Mouse (Mus musculus): Measurements from ENCODE around the gene Clec4e. TPM values are rescaled to one million over a fixed set of nuclear protein-coding genes. Genes with fewer than 3 reads are reported as not detected.
"Not testable (repeated sequence)": the region's sequence is repeated elsewhere in the genome, so short reads cannot be mapped to it uniquely, and the experiment has no call there.

The Clec4e gene
- polyA plus RNA-seq, 1 experiment from 2014 or later = not detected

- H3K9ac ChIP-seq (replicated peaks; ENCODE audit: low read length); DNase-seq; H3K27me3 ChIP-seq (ENCODE audit: control insufficient read depth, insufficient read depth, low read length); ATAC-seq (ENCODE audit: low FRiP score, low TSS enrichment); H3K4me2 ChIP-seq (ENCODE audit: low read length); H3K4me3 ChIP-seq (replicated peaks; ENCODE audit: low read depth, low read length); H3K9me3 ChIP-seq (ENCODE audit: control insufficient read depth, low read length); H3K36me3 ChIP-seq (ENCODE audit: control insufficient read depth, insufficient read depth, low read length); H3K4me1 ChIP-seq (ENCODE audit: control insufficient read depth, insufficient read depth, low read length); H3K27ac ChIP-seq (replicated peaks; ENCODE audit: low read depth, low read length): not testable (repeated sequence)
- 89% methylated on average over 2 of the region's 2 CpGs for WGBS
Measured at GRCm38 (mm10) chr6:123248862-123249261, 40.8 kb downstream of the Clec4e start.

DNA sequence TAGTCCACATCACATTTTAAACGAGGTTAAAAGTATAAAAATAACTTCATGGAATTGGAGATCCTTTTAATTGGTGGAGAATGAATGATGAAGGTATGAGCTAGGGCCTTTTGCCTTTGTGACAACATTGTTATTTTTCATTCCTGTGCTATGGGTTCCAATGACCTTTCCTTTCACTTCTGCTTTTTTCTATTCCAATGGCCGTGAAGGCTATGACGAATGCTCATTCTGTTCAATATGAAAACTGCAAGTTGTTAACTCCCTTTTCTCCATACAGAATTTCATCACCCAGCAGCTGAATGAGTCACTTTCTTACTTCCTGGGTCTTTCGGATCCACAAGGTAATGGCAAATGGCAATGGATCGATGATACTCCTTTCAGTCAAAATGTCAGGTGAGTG lies 45.5 kb downstream of the Clec4e start:
- 91% methylated on average over 5 of the region's 5 CpGs for WGBS
- H3K27me3 ChIP-seq (ENCODE audit: control insufficient read depth, insufficient read depth, low read length) = no peaks in the 10 kb centered on the region
- H3K9ac ChIP-seq (replicated peaks; ENCODE audit: low read length) = no peak overlapping the region
- no peaks in the 10 kb centered on the region for H3K4me1 ChIP-seq (ENCODE audit: control insufficient read depth, insufficient read depth, low read length)
- no peak overlapping the region for H3K4me3 ChIP-seq (replicated peaks; ENCODE audit: low read depth, low read length)
- H3K9me3 ChIP-seq (ENCODE audit: control insufficient read depth, low read length) = no peaks in the 10 kb centered on the region
- ATAC-seq (ENCODE audit: low FRiP score, low TSS enrichment) (no peak), DNase-seq (no peak)
- no peak overlapping the region for H3K27ac ChIP-seq (replicated peaks; ENCODE audit: low read depth, low read length)
- no peaks in the 10 kb centered on the region for H3K36me3 ChIP-seq (ENCODE audit: control insufficient read depth, insufficient read depth, low read length)
- H3K4me2 ChIP-seq (ENCODE audit: low read length) = no peak overlapping the region

DNA sequence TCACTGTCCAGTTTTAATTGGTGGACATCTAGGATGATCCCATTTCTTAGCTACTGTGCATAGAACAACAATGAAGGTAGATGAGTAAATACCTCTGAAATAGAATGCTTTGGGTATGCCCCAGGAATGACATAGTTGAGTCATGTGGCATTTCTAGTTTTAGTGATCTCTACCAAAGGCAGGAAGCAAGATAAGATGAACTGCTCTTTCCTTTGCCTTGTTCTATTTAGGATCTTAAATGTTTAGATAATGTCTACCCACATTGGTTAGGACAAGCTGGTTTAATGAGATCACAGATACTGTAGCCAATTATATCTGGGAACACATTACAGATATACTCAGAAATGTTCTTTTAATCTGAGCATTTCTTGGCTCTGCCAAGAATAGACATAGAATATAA lies 52.1 kb downstream of the Clec4e start:
- ATAC-seq (ENCODE audit: low FRiP score, low TSS enrichment) (no peak), DNase-seq (no peak)
- Histone ChIP-seq H3K27ac (replicated peaks; ENCODE audit: low read depth, low read length) (no peak overlapping the region), H3K4me1 (ENCODE audit: control insufficient read depth, insufficient read depth, low read length) (no peaks in the 10 kb centered on the region), H3K4me2 (ENCODE audit: low read length) (no peak overlapping the region), H3K9me3 (ENCODE audit: control insufficient read depth, low read length) (no peaks in the 10 kb centered on the region), H3K4me3 (replicated peaks; ENCODE audit: low read depth, low read length) (no peak overlapping the region), H3K9ac (replicated peaks; ENCODE audit: low read length) (no peak overlapping the region), H3K27me3 (ENCODE audit: control insufficient read depth, insufficient read depth, low read length) (no peaks in the 10 kb centered on the region), H3K36me3 (ENCODE audit: control insufficient read depth, insufficient read depth, low read length) (no peaks in the 10 kb centered on the region)

Other genes with a start within 250 kb of the Clec4e start
- not detected in 2 replicates for gene Clec4b1, start 239.9 kb downstream of the Clec4e start, polyA plus RNA-seq (2014; fragmentation: Nextera tagmentation; extraction: Ambion mirVana)
- gene Clec4a2, start 183.4 kb downstream of the Clec4e start, polyA plus RNA-seq (2014; fragmentation: Nextera tagmentation; extraction: Ambion mirVana) = 3.7 TPM in 1 of 2 replicates, not detected in the other
- gene Clec4b2, start 117.0 kb downstream of the Clec4e start, polyA plus RNA-seq (2014; fragmentation: Nextera tagmentation; extraction: Ambion mirVana) = not detected in 2 replicates
- gene Clec4n, start 60.0 kb downstream of the Clec4e start, polyA plus RNA-seq (2014; fragmentation: Nextera tagmentation; extraction: Ambion mirVana) = 2.6 TPM in 1 of 2 replicates, not detected in the other
- gene Clec4d, start 27.8 kb downstream of the Clec4e start, polyA plus RNA-seq (2014; fragmentation: Nextera tagmentation; extraction: Ambion mirVana) = not detected in 2 replicates
- gene Vmn2r19, start 18.5 kb upstream of the Clec4e start, polyA plus RNA-seq (2014; fragmentation: Nextera tagmentation; extraction: Ambion mirVana) = not detected in 2 replicates
- gene Vmn2r20, start 128.2 kb upstream of the Clec4e start, polyA plus RNA-seq (2014; fragmentation: Nextera tagmentation; extraction: Ambion mirVana) = not detected in 2 replicates
- not detected in 2 replicates for gene Vmn2r21, start 243.5 kb upstream of the Clec4e start, polyA plus RNA-seq (2014; fragmentation: Nextera tagmentation; extraction: Ambion mirVana)